Mouse (Mus musculus): Measurements from ENCODE around the gene Btbd35f7.
"Not testable (repeated sequence)": the region's sequence is repeated elsewhere in the genome, so short reads cannot be mapped to it uniquely, and the experiment has no call there.

Btbd35f7 gene

DNA sequence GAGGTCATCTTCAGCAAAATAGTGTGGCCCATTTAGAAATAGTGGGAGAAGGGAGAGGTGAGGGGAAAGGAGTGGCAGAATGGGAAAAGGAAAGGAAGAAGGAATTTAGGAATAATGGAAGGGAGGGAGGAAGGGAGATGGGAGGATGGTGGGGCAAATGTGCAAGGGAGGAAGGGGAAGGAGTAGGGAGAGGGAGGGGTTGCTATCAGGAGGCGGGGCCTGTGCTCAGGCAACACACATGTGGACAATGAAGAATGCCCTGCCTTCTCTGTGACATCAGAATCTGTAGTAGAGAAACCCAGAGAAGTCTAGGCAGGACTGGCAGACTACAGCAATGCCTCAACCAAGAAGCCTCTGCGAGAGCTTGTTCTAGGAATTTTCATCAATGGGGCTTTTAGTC is at the start of gene Btbd35f7:
TSS of gene Btbd35f7 (plus strand) at position 301 of the 400 bp plus-strand sequence.
- DNase-seq (ENCODE audit: low spot score in 2 of 2), result not testable (repeated sequence)
